Mouse (Mus musculus): ENCODE measurements around the gene Trem1.

Gene Trem1

DNA sequence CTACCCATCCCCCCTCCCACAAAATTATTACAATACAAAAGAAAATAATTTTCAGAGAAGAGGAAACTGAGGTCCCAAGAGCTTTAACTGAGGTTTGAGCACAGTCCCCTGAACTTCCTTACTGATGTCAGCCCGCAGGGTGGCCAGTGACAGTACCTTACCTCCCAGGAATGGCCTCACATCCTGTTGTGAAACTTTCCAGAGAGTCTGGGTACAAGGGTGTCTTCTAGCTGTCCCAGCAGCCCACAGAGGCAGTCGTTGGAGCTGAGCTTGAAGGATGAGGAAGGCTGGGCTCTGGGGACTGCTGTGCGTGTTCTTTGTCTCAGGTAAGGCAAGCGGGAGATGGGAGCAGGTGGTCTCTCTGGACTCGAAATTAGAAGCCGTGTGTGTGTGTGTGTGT lies at the start of gene Trem1:
Gene Trem1 (plus strand): TSS at position 251 of the 400 bp plus-strand sequence.
- no peak for DNase-seq (ENCODE audit: low read depth)

GRCm38 (mm10) chr17:48185252-48185651 lies 47.3 kb upstream of the Trem1 start:
- no peak for DNase-seq (ENCODE audit: low read depth)

- no peak for DNase-seq (ENCODE audit: low read depth)
Observed at GRCm38 (mm10) chr17:48192366-48192765, 40.2 kb upstream of the Trem1 start.

- DNase-seq (ENCODE audit: low read depth), result no peak
Observed at GRCm38 (mm10) chr17:48203086-48203485, 29.5 kb upstream of the Trem1 start.

- DNase-seq (ENCODE audit: low read depth), result no peak
Observed at GRCm38 (mm10) chr17:48212596-48212995, 20.0 kb upstream of the Trem1 start.

DNA sequence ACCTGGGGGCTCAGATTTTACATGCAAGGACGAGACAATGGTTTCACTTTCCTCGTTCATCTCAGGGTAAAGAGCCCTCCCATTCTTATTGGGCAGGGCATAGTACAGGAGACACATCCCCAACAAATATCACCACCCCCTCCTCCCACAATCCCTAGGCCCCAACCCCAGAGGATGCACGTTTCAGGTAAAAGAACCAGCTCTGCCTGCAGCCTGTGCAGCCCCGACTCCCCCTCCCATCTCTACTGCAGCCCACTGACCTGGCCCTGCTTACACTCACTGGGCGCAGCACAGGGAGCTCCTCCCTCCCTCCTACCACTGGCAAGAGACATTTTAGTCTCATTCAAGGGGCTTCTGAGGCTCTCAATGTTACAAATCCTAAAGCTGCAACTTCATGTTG lies 19.1 kb upstream of the Trem1 start:
- no peak for DNase-seq (ENCODE audit: low read depth)

DNA sequence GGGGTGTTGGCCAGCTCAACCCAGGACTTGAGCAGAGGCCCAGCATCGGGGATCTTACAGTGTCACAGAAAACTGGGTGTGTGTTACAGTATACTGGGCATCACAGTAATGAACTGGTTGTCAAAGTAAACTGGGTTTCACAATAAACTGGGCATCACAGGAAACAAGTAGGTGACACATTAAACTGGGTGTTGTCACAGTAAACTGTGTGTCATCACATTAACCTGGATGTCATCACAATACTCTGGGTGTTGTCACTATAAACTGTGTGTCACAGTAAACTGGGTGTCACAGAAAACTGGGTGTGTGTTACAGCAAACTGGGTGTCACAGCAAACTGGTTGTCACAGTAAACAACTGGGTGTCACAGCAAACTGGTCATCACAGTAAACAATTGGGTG lies 17.1 kb upstream of the Trem1 start:
- no peak for DNase-seq (ENCODE audit: low read depth)

GRCm38 (mm10) chr17:48230680-48231079 lies 1.9 kb upstream of the Trem1 start:
- no peak for DNase-seq (ENCODE audit: low read depth)

- DNase-seq (ENCODE audit: low read depth), result no peak
Observed at GRCm38 (mm10) chr17:48233789-48234188, 1.2 kb downstream of the Trem1 start.

- DNase-seq (ENCODE audit: low read depth), result no peak
Observed at GRCm38 (mm10) chr17:48234550-48234949, 2.0 kb downstream of the Trem1 start.

DNA sequence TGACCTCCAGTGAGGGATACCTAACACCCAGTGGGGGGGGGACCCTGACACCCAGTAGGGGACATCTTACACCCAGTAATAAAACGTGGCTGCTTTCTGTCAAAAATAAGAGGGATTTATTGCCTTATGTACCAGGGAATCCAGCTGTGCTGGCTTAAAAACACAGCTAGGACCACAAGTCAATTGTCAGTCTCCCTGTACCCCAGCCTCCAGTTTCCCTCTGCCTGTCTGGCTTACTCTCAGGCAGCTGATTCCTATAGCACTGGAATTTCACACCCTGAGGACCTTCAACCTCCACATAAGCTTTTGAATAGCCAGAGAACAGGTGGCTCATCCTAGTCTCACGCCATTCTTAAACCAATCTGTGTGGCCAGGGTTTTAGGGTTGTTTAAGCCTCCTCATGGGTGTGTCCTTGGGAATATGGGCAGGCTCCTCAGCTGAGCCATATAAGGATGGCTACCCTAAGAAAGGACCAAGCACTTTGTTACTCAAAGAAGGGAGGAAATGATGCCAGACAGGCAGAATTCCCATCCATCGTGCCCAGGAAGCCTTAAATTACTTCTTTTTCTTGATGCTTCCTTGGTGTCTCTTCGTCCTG lies 3.3 kb downstream of the Trem1 start:
- no peak for DNase-seq (ENCODE audit: low read depth)

DNA sequence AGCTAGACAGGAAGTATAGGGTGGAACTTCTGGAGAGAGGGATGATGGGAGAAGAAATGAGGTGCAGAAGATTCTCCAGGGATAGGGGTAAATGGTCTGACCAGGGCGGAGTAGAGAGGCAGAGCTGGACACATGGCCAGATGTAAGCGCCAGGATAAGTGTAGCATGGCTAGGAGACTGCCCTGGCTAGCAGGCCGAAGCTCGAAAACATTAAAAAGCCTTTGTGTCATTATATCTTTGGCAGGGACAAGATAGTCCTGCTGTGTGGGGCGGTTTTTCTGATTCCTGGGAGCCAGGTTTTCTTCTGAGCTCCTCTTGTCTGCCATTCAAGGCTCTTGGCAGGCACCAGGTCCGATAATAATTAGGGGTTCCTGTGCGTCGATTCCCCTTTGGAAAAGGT lies 5.1 kb downstream of the Trem1 start:
- DNase-seq (ENCODE audit: low read depth), result no peak

DNA sequence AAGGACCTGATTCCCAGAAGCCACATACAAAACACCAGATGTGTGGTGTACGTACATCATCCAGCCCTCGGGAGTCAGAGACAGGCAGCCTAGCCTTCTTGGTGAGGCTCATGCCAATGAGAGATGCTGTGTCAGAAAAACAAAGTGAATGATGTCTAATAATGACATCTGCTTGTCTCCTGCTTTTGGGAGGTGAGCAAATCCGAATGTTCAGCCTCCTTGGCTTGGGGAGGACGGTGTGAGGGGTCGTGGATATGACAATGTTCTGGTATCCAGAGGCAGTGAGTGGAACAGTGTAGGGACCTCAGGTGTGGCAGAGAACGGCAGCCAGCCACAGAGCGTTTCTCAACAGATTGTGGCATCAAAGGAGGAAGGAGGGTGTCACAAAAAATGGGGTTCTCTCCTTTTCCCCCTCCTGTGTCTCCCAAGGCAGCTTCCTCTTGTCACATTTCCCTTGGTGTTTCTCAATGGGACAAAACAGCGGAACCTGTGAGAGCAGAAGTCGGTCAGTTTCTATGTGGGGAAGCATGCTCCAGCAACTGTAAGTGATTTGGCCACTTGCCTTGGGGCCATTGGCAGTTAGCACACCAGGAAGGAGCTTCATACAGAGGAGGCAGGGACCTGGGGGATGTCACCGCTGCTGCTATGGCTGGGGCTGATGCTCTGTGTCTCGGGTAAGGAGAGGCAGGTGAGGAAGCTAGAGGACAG lies 14.8 kb downstream of the Trem1 start, which contains the start of gene Trem3:
Gene Trem3 (plus strand): TSS at position 557 of the 708 bp plus-strand sequence.
- DNase-seq (ENCODE audit: low read depth), result no peak

GRCm38 (mm10) chr17:48249039-48249438 lies 16.5 kb downstream of the Trem1 start:
- DNase-seq (ENCODE audit: low read depth), result no peak

GRCm38 (mm10) chr17:48249501-48249900 lies 16.9 kb downstream of the Trem1 start:
- no peak for DNase-seq (ENCODE audit: low read depth)

DNA sequence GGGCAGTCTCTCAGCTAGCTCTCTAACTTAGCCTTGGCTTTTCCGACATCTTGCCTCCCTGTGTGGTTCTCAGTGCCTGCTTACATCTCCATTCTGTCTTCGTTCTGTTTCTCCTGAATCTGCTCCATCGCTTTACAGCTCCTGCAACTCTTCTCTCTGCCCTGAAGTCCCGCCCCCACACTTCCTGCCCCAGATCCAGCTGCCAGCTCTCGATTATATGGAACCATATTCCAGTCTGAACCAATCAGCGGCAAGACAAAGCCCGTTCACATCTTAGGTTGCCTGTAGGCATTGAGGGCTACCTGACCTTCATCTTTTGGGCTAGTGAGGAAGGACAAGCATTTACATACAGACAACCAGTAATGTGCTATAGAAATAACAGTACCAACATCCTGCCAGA lies 18.1 kb downstream of the Trem1 start:
- DNase-seq (ENCODE audit: low read depth), result no peak

GRCm38 (mm10) chr17:48256575-48256974 lies 24.0 kb downstream of the Trem1 start:
- DNase-seq (ENCODE audit: low read depth), result no peak

- no peak for DNase-seq (ENCODE audit: low read depth)
Observed at GRCm38 (mm10) chr17:48261868-48262267, 29.3 kb downstream of the Trem1 start.

GRCm38 (mm10) chr17:48263741-48264362 lies 31.3 kb downstream of the Trem1 start, which contains the start of gene Treml4:
TSS of gene Treml4 (plus strand) at chr17:48264295.
- DNase-seq (ENCODE audit: low read depth), result no peak

DNA sequence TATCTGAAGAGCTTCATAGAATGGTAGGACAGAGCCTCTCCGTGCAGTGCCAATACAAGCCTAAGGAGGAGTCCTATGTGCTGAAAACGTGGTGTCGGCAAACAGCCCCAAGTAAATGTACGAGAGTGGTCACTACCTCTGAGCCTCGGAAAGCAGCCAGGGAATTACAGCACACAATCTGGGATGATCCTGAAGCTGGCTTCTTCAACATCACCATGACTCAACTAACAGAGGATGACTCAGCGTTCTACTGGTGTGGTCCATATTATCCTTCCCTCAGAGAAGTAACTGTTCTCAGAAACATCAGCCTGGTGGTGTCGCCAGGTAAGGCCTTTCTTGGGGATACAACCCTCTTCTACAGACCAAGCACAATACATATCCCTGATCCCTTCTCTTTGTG lies 32.1 kb downstream of the Trem1 start:
- no peak for DNase-seq (ENCODE audit: low read depth)

- no peak for DNase-seq (ENCODE audit: low read depth)
Observed at GRCm38 (mm10) chr17:48266138-48266537, 33.6 kb downstream of the Trem1 start.

GRCm38 (mm10) chr17:48266610-48267304 lies 34.2 kb downstream of the Trem1 start:
- DNase-seq (ENCODE audit: low read depth), result no peak

GRCm38 (mm10) chr17:48267591-48267990 lies 35.0 kb downstream of the Trem1 start:
- no peak for DNase-seq (ENCODE audit: low read depth)
